Mouse (Mus musculus) megakaryocyte, adult 5-6 weeks (primary cell): ENCODE measurements around the gene Adamts20. TPM values are rescaled to one million over a fixed set of nuclear protein-coding genes. Genes with fewer than 3 reads are reported as not detected.

Source experiments
- ATAC-seq: 2 replicates; pipeline ENCODE4 v1.8.0; 2016; ENCODE audit warnings: mild to moderate bottlenecking, inconsistent platforms; ENCODE audit not compliant: poor library complexity, severe bottlenecking
- total RNA-seq, 2 experiments: library from RNA; stranded (forward) in 1 of 2; stranded (reverse) in 1 of 2; fragments of 153-499, 151-499 nt in 1 of 2; fragments of 221-1000, 200-1000 nt in 1 of 2; gene quantifications; 2 replicates each; pipeline versions ENCODE4 v1.2.3 to v1.2.4; 2015 to 2017

The Adamts20 gene
- total RNA-seq, 2 experiments from 2014 or later, result not detected

DNA sequence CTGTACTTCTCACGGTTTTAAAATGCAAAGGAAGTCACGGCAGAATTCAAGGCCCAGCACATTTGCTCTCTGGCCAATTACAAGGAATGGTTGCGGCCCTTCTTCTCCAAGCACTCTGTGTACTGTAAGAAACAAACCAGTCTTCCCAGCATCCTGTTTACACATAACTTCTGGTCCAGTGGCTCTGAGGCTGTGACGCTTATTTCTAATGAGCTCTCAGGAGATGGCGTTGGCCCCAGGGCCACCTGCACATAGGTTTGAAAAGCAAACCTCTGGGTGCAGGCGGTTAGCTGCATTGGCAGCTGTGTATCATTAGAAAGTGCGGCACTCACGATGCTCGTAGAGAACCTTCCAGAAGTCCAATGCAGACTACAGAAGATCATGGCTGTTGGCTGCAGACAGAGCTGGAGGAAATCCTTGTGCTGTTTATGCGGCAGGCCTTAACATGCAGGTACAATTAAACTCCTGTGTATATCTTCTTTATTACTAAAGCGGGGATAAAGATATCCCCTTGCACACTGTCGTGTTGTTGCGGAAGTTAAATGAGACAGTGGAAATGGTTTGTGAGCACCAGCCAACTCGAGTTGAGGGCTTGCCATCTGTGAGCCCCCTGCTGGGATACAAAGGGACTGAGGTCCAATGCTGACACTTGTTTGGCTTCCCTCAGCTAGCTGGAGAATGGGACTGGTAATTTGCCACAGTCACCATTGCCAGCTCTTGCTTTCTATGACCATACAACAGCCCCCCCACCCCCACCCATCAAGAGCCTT is 210.9 kb downstream of the Adamts20 start:
- ATAC-seq, result no peak

DNA sequence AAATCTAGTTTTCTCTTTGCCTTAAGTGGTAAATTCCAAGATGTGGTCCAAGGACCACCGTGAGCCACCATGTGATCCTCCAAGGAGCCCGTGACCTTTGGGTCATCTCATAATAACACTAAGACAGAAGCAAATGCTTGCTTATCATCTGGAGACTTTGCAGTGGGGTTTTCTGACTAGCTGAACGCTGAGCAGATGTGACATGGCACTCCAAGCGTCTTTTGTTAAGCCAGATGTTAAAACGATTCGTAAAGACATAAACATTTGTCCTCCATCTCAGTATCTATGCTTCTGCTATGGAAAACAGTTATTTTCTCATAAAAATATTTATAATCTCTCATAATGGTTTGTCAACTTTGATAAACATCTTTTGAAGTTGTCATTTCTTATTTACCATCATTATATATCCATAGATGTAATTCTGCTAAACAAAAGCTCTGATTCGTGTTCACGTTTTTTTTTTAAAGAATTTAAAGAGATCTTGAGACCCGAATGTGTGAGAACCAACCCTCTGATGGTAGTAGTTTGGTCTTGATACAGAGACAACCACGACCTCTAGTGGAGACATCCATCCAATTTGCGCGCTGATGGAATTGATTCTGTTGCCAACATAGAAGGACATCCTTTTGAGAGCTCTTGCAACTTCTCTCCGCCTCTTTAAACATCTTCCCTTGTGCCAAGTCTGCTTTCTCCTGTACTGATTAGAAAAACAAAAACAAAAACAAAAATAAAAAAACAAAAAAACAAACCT is 212.1 kb downstream of the Adamts20 start:
- ATAC-seq, result no peak

DNA sequence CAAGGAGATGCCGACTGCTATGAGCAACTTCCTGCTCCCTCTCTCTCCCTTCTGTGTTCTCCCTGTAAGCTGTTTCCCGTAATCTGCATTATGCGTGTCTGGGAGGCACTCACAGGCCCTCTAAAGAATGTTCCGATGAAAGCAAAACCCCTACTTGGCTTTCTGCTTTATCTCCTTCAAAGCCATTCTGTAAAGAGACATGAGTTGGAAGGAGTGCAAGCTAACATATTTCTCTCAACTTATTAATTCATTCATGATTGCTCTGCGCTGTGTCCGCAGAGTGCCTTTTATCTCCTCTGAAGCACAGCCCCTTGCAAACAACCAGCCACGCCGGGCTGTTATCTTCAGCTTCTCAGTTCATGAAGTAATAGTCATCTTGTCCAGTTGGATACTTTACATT is 215.5 kb downstream of the Adamts20 start:
- no peak for ATAC-seq

DNA sequence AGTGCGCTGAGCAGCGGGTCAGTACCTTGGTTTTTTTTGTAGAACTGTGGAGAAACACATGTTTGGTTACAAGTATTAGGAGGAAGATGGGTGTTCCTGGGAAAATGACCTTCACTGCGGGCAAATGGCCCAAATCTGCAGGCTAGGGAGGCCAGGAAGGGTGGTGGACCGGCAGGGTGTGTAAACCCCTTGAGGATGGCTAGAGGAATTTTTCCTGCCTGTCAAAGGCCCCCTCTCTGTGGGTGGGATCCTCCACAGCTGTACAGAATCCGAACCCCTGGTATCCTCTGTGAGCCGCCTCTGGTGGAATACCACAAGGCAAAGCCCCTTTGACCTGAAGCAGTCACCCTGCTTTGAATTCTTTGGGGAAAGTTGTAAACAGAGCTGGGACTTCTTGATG is 216.8 kb downstream of the Adamts20 start:
- ATAC-seq, result no peak

DNA sequence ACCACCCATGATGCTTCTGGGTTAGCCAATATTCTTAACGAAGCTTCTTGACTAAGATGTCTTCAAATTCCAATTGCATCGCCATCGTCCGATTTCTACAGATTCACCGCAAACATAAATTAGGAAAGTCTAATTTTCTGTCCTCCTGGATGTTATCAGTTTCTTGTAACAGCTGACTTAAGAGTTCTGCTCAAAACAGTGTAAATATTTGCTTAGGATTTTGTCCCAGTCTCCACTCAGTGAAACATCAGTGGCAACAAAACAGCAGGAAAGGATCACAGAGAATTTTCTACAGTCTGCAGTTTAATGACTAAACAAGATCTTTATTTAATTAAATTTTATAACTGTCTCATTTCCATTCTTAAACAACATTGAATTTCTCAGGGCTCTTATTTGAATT is 218.5 kb downstream of the Adamts20 start:
- ATAC-seq, result no peak

DNA sequence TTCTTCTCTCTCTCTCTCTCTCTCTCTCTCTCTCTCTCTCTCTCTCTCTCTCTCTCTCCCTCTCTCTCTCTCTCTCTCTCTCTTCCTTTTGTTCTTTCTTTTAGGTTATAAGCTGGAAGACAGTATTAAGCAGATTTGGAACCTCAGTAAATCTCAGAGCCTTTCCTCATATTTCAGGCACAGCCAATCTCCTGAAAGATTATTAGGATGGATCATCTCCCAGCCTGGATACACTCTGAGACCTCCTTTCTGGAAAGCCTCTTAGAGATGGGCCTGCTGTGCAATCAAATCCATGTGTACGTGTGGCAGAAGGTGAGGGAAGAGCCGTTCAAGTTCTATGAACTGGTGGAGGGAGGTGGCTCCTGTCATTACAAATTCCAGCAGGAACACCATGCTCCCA is 220.9 kb downstream of the Adamts20 start:
- no peak for ATAC-seq

DNA sequence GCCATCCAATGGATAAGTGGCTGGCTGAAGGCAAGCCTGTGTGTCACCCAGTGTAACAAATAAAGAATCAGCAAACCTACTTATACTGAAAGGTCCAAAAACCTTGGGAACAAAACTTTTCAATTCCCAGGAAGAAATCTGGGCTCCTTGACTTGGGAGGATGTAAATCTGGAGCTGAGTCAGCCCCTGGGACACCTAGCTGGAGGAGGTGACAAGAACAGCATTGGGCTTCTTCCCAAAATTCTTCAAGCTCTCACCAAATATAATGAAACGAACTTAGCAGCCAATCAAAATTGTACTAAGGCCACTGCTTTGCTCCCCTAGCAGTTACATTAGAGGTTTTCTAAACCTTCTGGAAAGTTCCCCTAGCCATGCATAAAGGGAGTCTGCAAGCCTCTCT is 223.1 kb downstream of the Adamts20 start:
- no peak for ATAC-seq

DNA sequence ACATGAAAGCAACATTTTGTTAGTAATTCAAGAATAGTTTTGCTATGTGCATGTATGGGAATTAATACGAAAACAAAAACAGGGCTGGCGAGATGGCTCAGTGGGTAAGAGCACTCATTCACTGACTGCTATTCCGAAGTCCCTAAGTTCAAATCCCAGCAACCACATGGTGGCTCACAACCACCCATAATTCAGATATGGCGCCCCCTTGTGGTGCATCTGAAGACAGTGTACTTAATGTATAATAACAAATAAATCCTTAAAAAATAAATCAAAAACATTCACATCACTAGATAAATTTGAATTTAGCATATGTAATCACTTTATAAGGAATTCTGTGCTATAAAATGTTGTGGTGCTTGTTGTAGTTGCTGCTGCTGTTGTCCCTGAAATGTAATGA is 225.6 kb downstream of the Adamts20 start:
- no peak for ATAC-seq

DNA sequence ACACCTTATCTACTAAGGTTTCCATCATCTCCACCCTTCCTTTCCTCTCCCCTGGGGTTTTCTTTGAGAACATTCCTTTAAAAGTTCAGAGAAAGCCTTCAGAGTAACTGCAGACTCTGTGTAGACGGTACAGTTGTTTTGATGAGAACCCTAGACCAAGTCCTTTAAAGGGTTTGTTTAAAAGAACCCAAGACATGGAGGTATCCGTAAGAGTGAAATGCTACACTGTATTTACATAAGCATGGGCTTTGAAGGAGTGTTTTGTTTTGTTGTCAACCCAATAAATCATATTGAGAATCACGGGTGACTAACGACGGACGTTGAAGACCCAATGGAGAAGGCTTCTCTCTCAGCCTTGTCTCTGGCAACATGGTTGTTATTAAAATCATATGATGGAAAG is 226.1 kb downstream of the Adamts20 start:
- ATAC-seq, result no peak

DNA sequence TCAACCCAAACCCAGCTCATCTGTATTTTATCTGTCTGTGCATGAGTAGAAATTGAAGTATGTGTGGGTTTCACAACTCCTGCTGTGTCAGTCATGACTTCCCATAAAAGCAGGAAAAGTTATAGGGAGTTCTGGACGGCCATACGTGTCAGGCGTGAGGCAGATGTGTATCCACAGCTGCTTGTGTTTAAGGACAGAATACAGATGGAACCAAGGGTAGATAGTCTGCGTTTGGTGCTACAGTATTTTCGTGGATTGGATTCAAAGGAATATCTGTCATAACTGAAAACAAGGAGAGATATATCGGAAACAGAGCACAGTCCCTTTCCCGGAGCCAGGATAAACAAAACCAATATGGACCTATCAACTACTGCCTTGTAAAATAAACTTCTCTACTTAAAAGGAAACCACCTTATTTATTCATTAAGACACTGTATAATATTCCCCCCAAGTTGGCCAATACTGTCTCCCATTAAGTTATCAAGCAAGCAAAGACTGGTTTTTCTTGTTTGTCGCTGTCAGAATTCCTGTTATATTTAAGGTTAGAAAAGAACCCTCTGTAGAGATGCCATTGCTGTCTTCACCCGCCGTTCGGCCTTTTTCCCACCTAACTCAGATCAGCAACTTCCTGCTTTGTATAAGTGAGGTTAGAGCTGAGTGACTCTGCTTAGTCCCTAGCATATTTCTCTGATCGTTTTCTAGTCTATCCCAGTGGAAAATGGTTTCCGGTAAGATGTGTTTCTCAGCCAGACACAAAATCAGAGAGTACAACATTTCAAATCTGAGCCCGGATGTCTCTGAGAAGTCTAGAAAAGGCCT is 227.0 kb downstream of the Adamts20 start:
- no peak for ATAC-seq

DNA sequence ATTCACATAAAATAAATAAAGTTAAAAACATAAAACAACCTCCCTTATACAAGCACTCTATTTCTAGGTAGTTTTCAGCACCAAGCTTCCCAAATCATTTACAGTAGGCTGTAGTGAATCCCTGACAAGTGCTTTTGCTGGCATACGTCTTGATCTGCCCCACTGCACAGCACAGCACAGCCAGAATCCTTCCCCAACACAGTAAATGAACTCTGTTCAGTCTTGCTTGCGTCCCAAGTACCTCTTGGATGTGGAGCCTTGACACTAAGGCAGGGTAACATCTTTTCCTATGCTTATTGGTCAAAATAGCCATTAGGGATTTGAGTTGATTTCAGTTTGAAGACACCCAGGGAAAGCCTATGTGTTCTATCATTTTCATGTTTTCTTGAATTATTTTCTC is 228.5 kb downstream of the Adamts20 start:
- no peak for ATAC-seq

DNA sequence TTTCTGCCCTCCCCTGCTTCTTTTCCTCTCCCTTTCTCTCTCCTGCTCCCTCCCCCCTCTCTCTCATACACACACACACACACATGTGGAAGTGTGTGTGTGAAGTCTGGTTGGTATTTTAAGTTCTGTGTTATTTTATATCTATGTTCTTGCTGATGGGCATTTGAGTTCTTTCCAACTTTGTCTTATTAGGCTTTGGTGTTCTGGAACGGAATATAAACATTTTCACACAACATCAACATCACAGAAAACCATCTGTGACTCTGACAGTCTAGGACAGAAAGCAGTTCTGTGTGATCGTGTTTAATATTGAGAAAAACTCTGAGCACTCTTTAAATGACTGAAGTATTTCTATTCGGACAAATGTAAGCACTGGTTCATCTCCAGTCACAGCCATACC is 229.1 kb downstream of the Adamts20 start:
- no peak for ATAC-seq

DNA sequence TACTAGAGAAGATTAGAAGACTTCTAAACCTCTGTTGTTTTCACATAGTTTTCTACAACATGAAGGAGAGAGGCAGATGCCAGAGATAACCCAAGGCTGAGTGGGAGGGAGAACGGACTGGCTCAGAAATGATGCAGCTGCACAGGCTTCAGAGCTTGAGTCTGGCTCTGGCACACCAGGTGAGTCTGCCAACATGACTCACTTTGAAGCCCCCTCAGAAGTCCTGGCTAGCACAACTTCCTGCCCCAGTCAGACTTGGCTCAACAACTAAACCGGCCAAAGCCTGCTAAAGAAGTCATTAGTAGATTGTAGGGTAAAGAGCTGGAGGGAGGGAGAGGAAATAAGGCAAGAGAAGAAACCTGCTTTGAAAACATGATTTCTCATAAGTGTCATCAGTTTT is 230.0 kb downstream of the Adamts20 start:
- no peak for ATAC-seq

DNA sequence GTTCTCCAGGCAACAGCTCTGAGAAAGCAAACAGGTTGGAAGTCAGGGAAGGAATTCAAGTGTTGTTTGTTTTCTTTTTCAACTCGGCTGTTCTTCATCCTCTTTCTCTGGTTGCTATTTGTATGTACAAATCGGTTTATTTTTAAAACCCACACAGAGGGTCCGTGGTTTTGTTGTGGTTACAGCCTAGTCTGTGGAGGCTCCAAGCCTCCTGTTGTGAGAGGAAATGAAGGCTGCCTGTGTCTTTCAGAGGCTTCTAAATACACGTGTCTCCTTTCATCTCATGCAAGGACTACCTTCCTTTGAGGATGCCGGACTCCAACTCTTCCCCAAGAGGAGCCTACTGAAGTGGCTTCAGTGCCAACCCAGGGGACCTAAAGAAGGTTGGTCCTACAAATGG is 234.0 kb downstream of the Adamts20 start:
- ATAC-seq, result no peak

DNA sequence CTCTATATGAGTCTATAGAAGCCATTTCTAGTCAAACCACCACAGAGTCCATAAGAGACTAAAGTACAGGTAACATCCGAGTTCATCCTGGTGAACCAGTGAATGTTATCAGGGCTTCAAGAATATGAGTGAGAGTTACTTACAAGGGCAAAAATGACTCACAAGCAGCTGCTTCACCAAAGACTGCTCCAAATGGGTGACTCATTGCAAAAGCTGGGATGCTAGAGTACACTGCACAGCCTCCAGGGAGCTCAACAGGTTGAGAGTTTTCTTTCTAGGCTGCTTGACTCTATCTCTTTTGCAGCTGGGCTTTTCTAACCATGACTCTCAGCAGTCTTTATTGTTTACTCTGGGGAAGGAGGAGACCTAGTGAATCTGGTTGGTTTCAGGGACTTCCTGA is 237.8 kb downstream of the Adamts20 start:
- no peak for ATAC-seq

DNA sequence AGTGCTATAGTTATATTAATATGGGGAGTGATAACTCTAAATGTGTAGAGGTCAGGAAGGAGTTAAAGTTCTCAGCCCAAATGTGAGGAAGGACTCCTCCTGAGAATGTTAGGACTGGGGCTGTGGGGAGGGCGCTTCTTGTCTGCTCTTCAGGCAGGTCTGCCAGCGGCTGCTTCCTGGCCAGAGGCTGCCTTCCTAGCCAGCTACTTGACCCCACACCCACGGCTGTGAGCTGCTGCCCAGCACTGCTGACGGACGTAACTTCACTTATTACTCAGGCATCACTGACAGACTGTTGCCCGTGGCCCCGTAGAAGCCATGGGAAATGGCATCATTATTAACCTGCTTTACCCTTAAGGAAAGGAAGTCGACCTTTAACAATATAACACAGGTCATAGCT is 242.1 kb downstream of the Adamts20 start:
- ATAC-seq, result no peak

DNA sequence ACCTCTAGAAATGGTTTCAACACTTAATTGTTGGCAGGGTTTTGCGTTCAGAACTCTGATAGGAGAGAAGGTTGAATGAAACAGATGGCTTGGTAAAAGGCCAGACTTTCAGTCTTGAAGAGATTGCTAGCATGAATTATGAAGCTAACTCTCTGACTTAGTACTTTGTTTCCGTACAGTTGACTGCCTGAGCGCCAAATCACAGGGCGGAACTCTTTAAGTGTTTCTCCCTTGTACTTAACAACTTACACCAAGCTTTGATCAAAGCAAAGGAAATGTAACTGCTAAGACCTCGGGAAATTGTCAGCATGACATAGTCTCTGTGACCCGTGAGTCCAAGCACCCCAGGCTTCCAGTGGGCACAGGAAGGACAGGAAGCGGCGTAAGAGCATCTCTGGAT is 244.5 kb downstream of the Adamts20 start:
- no peak for ATAC-seq

Other genes with a start within 250 kb of the Adamts20 start
- gene Pus7l, start 78.1 kb upstream of the Adamts20 start, total RNA-seq (2015), result 3.7 and 5.8 TPM in 2 replicates
- gene Pus7l, start 78.1 kb upstream of the Adamts20 start, total RNA-seq (2017), result 3.8 and 4.8 TPM in 2 replicates
- gene Irak4, start 78.2 kb upstream of the Adamts20 start, total RNA-seq (2015), result 18.4 and 25.3 TPM in 2 replicates
- gene Irak4, start 78.2 kb upstream of the Adamts20 start, total RNA-seq (2017), result 45.6 and 51.5 TPM in 2 replicates
- 39.8 and 43.4 TPM in 2 replicates for gene Twf1, start 124.5 kb upstream of the Adamts20 start, total RNA-seq (2015)
- gene Twf1, start 124.5 kb upstream of the Adamts20 start, total RNA-seq (2017), result 26.8 and 37.1 TPM in 2 replicates
- not detected in 2 replicates for gene Tmem117, start 163.8 kb upstream of the Adamts20 start, total RNA-seq (2015)
- not detected in 2 replicates for gene Tmem117, start 163.8 kb upstream of the Adamts20 start, total RNA-seq (2017)